Mouse (Mus musculus): ENCODE results near the gene Bdkrb2. TPM values are rescaled to one million over a fixed set of nuclear protein-coding genes. Genes with fewer than 3 reads are reported as not detected.

The Bdkrb2 gene
- polyA plus RNA-seq (2014; fragmentation: Nextera tagmentation; extraction: Ambion mirVana) = 0.78 and 0.83 TPM in 2 replicates

GRCm38 (mm10) chr12:105562936-105563680 lies at the start of gene Bdkrb2:
Gene Bdkrb2 (plus strand): TSS chr12:105563226.
- H3K27me3 ChIP-seq (ENCODE audit: control insufficient read depth, insufficient read depth, low read length) = 0 out of 2 replicates have a peak, but pooled peaks cover 2% of the 10 kb centered on the region
- peak within 1 kb of the TSS; percentile 18; the same call in 1 of the 2 replicates for H3K9ac ChIP-seq (replicated peaks; ENCODE audit: low read depth, low read length)
- no peaks in the 10 kb centered on the region for H3K36me3 ChIP-seq (ENCODE audit: control insufficient read depth, insufficient read depth, low read length)
- 0 out of 2 replicates have a peak, but pooled peaks have one; percentile 53 for ATAC-seq (ENCODE audit: insufficient number of reproducible peaks, insufficient read depth, low FRiP score, low read depth)
- no peaks in the 10 kb centered on the region; the same call in 1 of the 2 replicates for H3K9me3 ChIP-seq (ENCODE audit: control insufficient read depth, low read depth, low read length)
- WGBS = 4% methylated on average over 25 of the region's 25 CpGs
- peaks cover 22% of the 10 kb centered on the region; the same call in 1 of the 2 replicates for H3K4me1 ChIP-seq (ENCODE audit: control insufficient read depth, insufficient read depth, low read length)
- peak within 1 kb of the TSS; percentile 28 for H3K4me3 ChIP-seq (ENCODE audit: low read depth, low read length)
- peak within 1 kb of the TSS; percentile 53 for H3K4me2 ChIP-seq (replicated peaks; ENCODE audit: low read depth, low read length)
- no peak within 1 kb of the TSS for H3K27ac ChIP-seq (ENCODE audit: low read length)

- no peaks in the 10 kb centered on the region for H3K9me3 ChIP-seq (ENCODE audit: control insufficient read depth, low read depth, low read length)
- H3K4me3 ChIP-seq (ENCODE audit: low read depth, low read length) = no peak overlapping the region
- H3K27me3 ChIP-seq (ENCODE audit: control insufficient read depth, insufficient read depth, low read length) = no peaks in the 10 kb centered on the region
- no peak overlapping the region for H3K4me2 ChIP-seq (replicated peaks; ENCODE audit: low read depth, low read length)
- no peak overlapping the region for H3K27ac ChIP-seq (ENCODE audit: low read length)
- no peaks in the 10 kb centered on the region for H3K36me3 ChIP-seq (ENCODE audit: control insufficient read depth, insufficient read depth, low read length)
- 67% methylated on average over 10 of the region's 10 CpGs for WGBS
- H3K4me1 ChIP-seq (ENCODE audit: control insufficient read depth, insufficient read depth, low read length) = 0 out of 2 replicates have a peak, but pooled peaks cover 7% of the 10 kb centered on the region
- H3K9ac ChIP-seq (replicated peaks; ENCODE audit: low read depth, low read length) = no peak overlapping the region
- ATAC-seq (ENCODE audit: insufficient number of reproducible peaks, insufficient read depth, low FRiP score, low read depth) = no peak
These were observed 48.9 kb upstream of the Bdkrb2 start for GRCm38 (mm10) chr12:105514111-105514510.

DNA sequence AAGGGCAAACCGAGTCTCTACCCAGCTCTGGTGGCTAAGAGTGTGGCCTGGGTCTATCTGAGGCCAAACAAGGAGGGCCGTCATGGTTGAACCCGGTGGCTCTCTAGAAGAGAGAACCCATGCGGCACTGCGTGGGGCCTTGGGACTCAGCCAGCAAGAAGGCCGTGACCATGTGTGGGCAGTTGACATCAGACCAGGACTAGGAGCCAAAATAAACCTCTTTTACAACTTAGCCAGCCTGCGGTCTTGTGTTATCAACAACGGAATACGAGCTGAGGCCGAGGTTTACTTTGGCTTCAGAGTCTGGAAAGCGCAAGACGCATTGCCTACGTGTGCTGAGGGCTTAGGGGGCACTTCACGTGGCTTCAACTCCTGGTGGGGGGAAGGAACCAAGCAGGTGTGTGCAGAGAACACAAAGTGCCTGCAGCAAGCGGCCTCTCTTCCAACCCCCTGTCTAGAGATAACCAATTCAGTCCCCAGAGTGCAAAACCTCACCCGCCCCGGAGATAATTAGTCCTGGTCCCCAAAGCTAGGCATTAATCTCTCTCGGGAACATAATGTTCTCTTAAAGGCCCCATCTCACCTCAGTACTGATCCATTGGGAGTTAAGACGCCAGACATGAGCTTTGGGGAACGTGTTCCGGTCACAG lies 45.9 kb upstream of the Bdkrb2 start:
- no peaks in the 10 kb centered on the region for H3K27me3 ChIP-seq (ENCODE audit: control insufficient read depth, insufficient read depth, low read length)
- H3K9ac ChIP-seq (replicated peaks; ENCODE audit: low read depth, low read length) = no peak overlapping the region
- no peaks in the 10 kb centered on the region for H3K36me3 ChIP-seq (ENCODE audit: control insufficient read depth, insufficient read depth, low read length)
- no peak overlapping the region for H3K4me3 ChIP-seq (ENCODE audit: low read depth, low read length)
- H3K27ac ChIP-seq (ENCODE audit: low read length) = no peak overlapping the region
- 0 out of 2 replicates have a peak, but pooled peaks cover 2% of the 10 kb centered on the region for H3K4me1 ChIP-seq (ENCODE audit: control insufficient read depth, insufficient read depth, low read length)
- no peaks in the 10 kb centered on the region for H3K9me3 ChIP-seq (ENCODE audit: control insufficient read depth, low read depth, low read length)
- H3K4me2 ChIP-seq (replicated peaks; ENCODE audit: low read depth, low read length) = no peak overlapping the region
- 66% methylated on average over 21 of the region's 21 CpGs for WGBS
- no peak for ATAC-seq (ENCODE audit: insufficient number of reproducible peaks, insufficient read depth, low FRiP score, low read depth)

GRCm38 (mm10) chr12:105519851-105520250 lies 43.2 kb upstream of the Bdkrb2 start:
- no peak overlapping the region for H3K4me3 ChIP-seq (ENCODE audit: low read depth, low read length)
- no peaks in the 10 kb centered on the region for H3K27me3 ChIP-seq (ENCODE audit: control insufficient read depth, insufficient read depth, low read length)
- H3K9me3 ChIP-seq (ENCODE audit: control insufficient read depth, low read depth, low read length) = no peaks in the 10 kb centered on the region
- no peak overlapping the region for H3K4me2 ChIP-seq (replicated peaks; ENCODE audit: low read depth, low read length)
- H3K36me3 ChIP-seq (ENCODE audit: control insufficient read depth, insufficient read depth, low read length) = no peaks in the 10 kb centered on the region
- ATAC-seq (ENCODE audit: insufficient number of reproducible peaks, insufficient read depth, low FRiP score, low read depth) = no peak
- no peaks in the 10 kb centered on the region for H3K4me1 ChIP-seq (ENCODE audit: control insufficient read depth, insufficient read depth, low read length)
- 88% methylated on average over 2 of the region's 2 CpGs for WGBS
- H3K27ac ChIP-seq (ENCODE audit: low read length) = no peak overlapping the region; the same call in 1 of the 2 replicates
- H3K9ac ChIP-seq (replicated peaks; ENCODE audit: low read depth, low read length) = no peak overlapping the region

DNA sequence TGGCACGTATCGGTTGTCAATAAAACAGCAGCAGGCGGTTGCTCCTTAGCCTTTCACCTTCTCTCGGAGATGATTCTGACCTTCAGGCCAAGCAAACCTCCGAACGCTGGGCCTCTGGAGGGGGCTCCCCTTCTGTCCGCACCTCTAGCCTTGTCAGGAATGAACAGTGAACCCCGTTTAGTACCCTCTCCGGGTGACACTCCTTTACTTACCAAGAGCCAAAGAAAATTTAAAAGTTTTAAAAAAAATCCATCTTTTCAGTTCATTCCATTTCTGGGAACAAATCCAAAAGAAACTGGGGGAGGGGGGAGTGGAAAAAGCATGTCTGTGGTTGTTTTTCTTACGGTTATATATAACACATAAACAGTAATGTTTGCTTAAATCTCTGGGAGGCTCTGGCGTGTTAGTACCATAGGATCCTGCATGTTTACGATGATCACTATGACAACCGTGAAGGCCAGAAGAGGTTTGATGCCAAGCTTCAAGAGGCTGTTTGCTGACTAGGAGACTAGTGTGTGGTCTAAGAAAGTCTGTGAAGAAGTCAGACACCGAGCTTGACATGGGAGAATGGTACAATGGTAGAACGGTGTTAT lies 41.8 kb upstream of the Bdkrb2 start:
- Histone ChIP-seq H3K9me3 (ENCODE audit: control insufficient read depth, low read depth, low read length) (no peaks in the 10 kb centered on the region), H3K36me3 (ENCODE audit: control insufficient read depth, insufficient read depth, low read length) (no peaks in the 10 kb centered on the region), H3K4me1 (ENCODE audit: control insufficient read depth, insufficient read depth, low read length) (no peaks in the 10 kb centered on the region), H3K9ac (replicated peaks; ENCODE audit: low read depth, low read length) (no peak overlapping the region), H3K27me3 (ENCODE audit: control insufficient read depth, insufficient read depth, low read length) (no peaks in the 10 kb centered on the region), H3K4me3 (ENCODE audit: low read depth, low read length) (no peak overlapping the region), H3K4me2 (replicated peaks; ENCODE audit: low read depth, low read length) (0 out of 2 replicates have a peak overlapping the region, but pooled peaks have one; percentile 5), H3K27ac (ENCODE audit: low read length) (peak overlapping the region; percentile 28; the same call in 1 of the 2 replicates)
- 53% methylated on average over 15 of the region's 15 CpGs for WGBS
- peak; percentile 60; the same call in 1 of the 2 replicates for ATAC-seq (ENCODE audit: insufficient number of reproducible peaks, insufficient read depth, low FRiP score, low read depth)

- 65% methylated on average over 2 of the region's 2 CpGs for WGBS
- Histone ChIP-seq H3K4me2 (replicated peaks; ENCODE audit: low read depth, low read length) (no peak overlapping the region), H3K9ac (replicated peaks; ENCODE audit: low read depth, low read length) (no peak overlapping the region), H3K4me1 (ENCODE audit: control insufficient read depth, insufficient read depth, low read length) (no peaks in the 10 kb centered on the region), H3K9me3 (ENCODE audit: control insufficient read depth, low read depth, low read length) (no peaks in the 10 kb centered on the region), H3K4me3 (ENCODE audit: low read depth, low read length) (no peak overlapping the region), H3K27ac (ENCODE audit: low read length) (no peak overlapping the region), H3K36me3 (ENCODE audit: control insufficient read depth, insufficient read depth, low read length) (no peaks in the 10 kb centered on the region), H3K27me3 (ENCODE audit: control insufficient read depth, insufficient read depth, low read length) (no peaks in the 10 kb centered on the region)
- no peak for ATAC-seq (ENCODE audit: insufficient number of reproducible peaks, insufficient read depth, low FRiP score, low read depth)
These were observed 39.3 kb upstream of the Bdkrb2 start for GRCm38 (mm10) chr12:105523737-105524136.

DNA sequence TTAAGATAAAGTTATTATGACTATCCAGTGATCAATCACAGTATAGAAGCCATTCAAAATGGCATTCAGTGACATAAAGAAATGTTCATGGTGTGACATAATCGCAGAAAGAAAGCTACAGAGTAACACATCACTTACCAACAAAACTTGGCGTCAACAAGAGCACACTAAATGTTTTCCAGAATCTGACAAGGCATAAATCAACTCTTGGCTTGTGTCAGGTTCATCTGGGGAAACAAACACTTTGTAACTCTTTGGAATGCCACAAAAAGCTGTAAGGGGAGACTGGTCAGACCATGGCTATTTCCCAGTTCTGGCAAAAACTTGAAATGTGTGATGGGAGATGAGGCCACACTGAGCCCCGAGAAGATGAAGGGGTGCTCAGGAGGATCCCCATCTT lies 36.8 kb upstream of the Bdkrb2 start:
- H3K27me3 ChIP-seq (ENCODE audit: control insufficient read depth, insufficient read depth, low read length) = no peaks in the 10 kb centered on the region
- 77% methylated on average over 3 of the region's 3 CpGs for WGBS
- H3K9me3 ChIP-seq (ENCODE audit: control insufficient read depth, low read depth, low read length) = no peaks in the 10 kb centered on the region
- no peak for ATAC-seq (ENCODE audit: insufficient number of reproducible peaks, insufficient read depth, low FRiP score, low read depth)
- H3K27ac ChIP-seq (ENCODE audit: low read length) = no peak overlapping the region
- no peaks in the 10 kb centered on the region for H3K4me1 ChIP-seq (ENCODE audit: control insufficient read depth, insufficient read depth, low read length)
- no peak overlapping the region for H3K4me2 ChIP-seq (replicated peaks; ENCODE audit: low read depth, low read length)
- no peak overlapping the region for H3K4me3 ChIP-seq (ENCODE audit: low read depth, low read length)
- H3K9ac ChIP-seq (replicated peaks; ENCODE audit: low read depth, low read length) = no peak overlapping the region
- H3K36me3 ChIP-seq (ENCODE audit: control insufficient read depth, insufficient read depth, low read length) = no peaks in the 10 kb centered on the region

DNA sequence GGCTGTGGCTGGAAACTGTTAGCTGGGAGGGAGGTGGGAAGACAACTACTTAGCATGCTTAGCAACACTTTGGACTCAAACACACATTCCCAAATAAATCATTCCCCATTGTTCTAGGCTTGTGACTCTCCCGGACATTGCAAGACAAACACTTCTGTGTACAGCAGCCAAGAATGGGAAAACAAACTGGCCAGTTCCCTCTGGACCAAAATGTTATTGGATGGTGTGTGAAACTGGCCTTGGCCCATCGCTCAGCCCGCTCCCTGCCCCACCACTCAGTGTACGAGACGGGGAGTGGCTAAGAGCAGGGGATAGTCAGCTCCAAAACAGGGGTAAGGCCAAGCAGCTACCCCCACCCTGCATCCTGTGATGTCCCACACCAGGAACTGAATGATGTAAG lies 36.2 kb upstream of the Bdkrb2 start:
- Histone ChIP-seq H3K4me2 (replicated peaks; ENCODE audit: low read depth, low read length) (no peak overlapping the region), H3K27ac (ENCODE audit: low read length) (no peak overlapping the region), H3K4me3 (ENCODE audit: low read depth, low read length) (no peak overlapping the region), H3K27me3 (ENCODE audit: control insufficient read depth, insufficient read depth, low read length) (no peaks in the 10 kb centered on the region), H3K9ac (replicated peaks; ENCODE audit: low read depth, low read length) (no peak overlapping the region), H3K4me1 (ENCODE audit: control insufficient read depth, insufficient read depth, low read length) (no peaks in the 10 kb centered on the region), H3K36me3 (ENCODE audit: control insufficient read depth, insufficient read depth, low read length) (no peaks in the 10 kb centered on the region), H3K9me3 (ENCODE audit: control insufficient read depth, low read depth, low read length) (no peaks in the 10 kb centered on the region)
- 61% methylated on average over 5 of the region's 5 CpGs for WGBS
- no peak for ATAC-seq (ENCODE audit: insufficient number of reproducible peaks, insufficient read depth, low FRiP score, low read depth)
